Mouse (Mus musculus) cerebellum, adult 11 months (tissue): ENCODE measurements around the gene Sec24d.

ENCODE experiments used
- DNase-seq: peaks from one replicate; pipeline ENCODE4 v3.0.0; 2022

The Sec24d gene

DNA sequence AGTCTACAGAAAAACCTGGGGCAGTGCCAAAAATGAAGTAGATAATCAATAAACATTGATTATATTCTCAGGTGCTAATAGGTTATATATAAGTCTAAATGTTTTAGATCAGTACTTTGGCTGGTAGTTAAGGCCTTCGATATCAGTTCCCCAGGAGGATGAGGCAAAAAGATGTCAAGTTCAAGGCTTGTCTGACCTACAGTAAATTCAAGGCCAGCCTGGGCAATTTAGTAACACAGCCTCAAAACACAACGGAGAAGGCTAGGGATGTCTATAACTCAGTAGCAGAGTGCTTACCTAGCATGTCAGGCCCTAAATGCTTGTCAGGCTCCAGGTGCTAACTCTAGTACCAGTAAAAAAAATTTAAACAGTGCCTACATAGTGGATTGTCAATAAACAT, 34.3 kb downstream of the Sec24d start:
- DNase-seq, result no peak

DNA sequence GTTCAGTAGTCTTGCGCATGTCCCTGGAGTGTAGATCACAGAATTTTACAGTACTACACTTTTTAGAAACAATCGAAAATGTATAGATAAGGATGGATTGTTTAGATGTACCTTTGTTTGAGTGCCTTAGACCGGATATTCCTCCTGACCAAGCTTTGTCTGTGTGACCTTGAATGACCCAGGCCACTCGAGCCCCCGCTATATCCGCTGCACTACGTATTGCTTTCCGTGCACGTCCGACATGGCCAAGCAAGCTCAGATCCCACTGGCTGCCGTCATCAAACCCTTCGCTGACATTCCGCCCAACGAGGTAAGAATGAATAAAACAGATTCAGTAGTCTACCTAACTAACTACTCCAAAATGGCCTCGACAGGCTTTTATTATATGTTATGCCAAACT, 38.4 kb downstream of the Sec24d start:
- no peak for DNase-seq

DNA sequence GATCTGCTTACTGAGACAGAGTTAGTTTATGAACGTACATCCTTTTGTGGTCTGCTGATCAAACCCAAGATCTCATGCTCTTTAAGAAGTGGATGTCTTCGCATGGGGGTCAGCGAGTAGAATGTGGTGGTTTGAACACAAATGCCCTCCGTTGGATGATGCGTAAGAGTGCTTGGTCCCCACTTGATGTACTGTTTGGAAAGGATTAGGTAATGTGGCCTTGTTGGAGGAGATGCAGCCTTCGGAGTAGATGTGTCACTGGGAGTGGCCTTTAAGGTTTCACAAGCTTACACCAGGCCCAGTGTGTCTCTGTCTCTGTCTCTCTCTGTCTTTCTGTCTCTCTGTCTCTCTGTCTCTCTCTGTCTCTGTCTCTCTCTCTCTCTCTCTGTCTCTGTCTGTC, 40.2 kb downstream of the Sec24d start:
- no peak for DNase-seq

DNA sequence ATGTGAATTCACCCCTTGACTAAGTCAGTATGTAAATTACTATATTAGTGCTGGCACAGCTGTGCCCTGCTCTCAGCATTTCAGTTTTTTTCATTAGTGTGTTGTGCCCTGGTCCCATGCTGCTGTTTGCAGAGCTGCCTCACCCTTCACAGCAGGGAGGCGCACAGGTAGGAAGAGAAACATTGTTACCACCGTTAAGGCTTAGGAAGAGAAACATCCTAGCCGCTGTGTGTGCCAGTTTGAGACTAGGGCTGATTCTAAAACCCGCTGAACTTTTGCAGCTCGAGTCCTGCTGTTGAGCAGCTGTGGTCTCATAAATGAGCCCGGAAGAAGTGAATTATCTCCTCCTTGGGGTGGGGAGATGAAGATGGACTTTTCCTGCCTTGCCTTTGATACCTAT, 41.9 kb downstream of the Sec24d start:
- DNase-seq, result no peak

DNA sequence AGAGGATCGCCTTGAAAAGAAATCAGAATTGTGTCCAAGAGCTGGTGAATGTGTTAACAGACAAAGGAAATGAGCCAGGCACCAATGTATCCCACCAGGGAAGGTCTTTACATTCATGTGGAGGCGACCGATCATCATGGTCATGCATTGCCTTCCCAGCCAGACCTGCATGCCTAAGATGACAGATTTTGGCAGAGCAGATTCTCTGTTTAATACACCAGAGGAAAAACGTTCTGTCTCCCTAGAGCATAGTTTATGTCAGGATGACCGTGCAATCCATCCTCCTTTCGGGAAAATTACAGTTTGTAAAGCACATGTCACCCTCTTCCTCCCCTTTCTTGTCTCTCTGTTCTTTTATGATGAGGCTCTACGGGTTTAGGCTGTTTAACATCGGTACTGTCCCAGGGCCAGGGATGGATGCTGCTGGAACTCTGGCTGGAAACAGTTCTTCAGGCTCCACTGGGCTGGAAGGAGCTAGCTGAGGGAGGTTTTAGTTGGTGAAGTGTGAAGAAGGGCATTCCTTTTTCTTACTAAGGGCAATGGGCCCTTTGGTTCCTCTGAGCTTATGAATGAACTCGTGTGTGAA, 45.3 kb downstream of the Sec24d start:
- no peak for DNase-seq

DNA sequence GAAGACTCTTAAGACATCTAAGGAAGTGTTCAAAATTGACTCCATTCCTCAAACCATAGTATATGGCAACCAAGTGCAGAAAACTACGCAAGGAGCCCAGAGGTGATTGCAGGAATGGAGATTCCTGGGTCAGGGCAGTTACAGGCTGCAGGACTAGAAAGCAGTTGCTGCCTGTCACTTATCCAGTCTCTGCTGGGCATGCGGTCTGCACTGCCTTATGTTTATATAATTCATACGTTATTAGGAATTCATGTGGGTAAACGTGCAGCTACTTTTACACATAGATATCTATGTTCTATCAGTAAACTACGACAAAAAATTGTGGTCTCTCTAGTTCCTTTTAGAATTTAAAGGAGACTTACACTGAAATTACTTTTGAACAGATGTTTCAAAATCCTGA, 46.2 kb downstream of the Sec24d start:
- no peak for DNase-seq

DNA sequence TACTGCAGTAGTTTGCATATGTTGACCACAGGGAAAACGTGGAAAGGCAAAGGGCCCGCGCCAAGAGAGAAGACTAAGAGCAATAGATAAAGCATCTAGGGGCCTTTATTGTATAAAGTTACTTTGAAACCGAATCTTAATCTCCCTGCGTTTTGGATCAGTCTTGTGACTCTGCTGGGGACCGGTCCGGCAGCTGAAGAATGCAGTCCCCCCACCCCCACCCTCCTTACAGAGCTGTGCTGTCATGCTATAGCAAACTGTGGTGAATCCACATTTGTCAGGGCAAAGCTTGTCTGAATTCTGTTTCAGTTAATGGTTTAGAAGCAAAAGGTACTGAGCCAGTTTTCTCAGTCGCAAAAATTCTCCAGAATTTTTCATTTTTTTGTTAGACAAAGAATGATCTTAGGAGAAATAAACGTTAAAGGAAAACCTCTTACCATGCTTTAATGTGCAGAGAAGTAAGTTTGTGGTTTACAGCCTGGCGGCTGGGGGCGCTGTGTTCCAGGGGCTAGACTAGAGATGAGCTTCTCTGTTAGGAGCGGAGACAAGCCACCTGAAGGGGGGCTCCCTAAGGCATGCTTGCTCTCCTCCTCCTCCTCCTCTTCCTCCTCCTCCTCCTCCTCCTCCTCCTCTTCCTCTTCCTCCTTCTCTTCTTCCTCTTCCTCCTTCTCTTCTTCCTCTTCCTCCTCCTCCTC, 46.8 kb downstream of the Sec24d start:
- DNase-seq, result no peak

DNA sequence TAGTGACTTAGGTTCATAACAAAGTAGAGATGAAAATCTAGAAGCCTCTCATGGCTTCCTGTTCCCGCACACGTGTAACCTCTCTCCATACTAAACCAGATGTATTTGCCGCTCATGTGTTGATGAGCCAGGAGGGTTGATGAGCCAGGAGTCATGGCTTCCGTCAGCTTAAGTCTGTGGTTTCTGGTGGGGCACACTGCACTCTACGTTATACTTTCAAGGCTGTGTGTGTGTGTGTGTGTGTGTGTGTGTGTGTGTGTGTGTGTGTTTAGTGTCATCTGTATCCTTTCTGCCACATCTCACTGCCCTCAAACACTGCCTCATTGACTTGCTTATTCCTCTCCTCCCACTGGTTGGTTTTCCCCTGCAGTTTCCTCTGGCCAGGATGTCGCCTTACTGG, 48.8 kb downstream of the Sec24d start:
- DNase-seq, result no peak

DNA sequence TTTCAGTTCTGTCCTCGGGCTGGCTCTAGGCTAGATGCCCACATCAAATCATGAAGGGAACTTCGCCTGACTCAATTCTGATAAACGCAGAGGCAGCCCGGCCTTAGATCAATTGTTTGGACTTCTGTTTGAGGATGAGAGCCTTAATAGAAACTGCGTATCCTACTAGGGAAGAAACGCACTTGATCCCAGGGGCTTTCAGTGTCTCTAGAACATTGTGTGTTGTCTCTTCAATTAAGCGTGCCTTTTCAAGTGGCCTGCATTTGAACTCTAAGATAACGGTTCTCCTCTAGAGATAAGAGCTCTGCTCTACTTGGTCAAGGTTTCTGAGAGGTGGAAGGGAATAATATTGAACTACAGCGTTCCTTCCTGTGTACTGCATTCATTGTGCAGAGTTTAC, 49.8 kb downstream of the Sec24d start:
- DNase-seq, result no peak

DNA sequence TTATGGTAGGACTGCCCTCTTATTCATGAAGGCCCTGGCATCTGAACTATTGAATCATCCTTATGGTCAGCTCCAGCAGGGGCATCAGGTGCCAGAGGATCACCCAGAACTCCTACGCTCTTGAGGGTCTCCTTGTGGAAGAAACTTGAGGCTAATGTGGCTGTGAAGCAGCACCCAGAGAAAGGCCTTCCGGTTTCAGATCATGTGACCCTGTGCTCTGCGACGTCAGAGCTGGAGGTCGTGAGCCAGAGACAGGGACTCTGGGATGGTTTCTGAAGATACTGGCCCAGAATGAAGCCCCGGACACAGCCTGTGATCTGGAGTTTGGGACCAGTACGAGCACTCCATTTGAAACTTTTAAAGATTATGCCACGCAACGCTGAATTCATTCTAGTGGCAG, 53.1 kb downstream of the Sec24d start:
- no peak for DNase-seq

DNA sequence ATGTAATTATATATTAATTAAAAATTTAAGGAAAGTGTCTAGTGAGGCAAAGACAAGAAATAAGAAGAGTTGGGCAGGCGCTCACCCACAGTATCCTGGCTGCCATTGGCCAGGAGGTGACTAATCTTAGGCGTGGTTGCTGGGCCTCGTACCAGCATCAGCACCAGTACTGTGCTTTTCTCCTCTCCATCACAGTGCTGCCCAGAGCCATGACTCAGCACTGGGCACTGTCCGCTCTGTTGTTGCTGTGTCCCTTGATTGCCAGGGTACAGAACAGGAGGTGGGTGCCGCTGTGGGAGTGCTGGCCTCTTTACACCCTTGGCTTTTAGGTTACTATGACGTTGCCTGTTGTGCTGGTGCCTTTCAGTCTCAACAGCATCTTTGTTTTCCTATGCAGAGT, 54.4 kb downstream of the Sec24d start:
- peak; percentile 3 for DNase-seq

DNA sequence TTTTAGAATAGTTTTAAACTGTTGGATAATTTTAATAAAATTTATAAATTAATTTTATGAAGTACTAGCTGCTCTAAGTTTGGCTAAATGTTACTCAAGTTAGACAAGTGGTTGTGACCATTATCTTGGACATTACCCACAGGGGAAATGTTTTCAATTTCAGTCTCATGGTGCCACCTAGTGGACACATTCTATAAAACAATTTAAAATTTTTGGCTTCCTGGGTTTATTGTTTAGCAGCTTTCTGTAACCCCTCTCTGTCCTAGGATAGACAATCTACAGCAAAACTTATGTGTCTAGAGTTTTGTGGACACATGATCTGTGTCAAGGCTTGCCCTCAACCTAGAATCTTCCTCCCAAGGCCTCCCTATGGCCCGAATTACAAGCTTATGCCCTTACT, 54.9 kb downstream of the Sec24d start:
- DNase-seq, result peak; percentile 1

DNA sequence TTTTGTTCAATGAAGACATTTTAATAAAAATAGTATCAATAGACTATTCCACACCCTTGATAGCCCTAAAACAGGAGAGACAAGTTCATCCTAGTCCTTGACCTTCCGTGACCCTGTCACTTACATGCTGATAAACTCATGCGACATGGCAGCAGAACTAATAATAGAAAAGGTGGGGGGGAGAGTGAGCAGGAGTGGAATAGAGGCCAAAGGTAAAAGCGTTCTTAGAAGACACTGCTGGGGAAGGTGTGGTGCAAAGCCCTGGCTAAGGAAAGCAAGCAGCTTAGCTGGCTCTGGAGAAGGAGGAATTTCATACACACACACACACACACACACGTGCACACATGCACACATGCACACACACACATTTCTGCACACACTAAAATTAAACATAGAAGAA, 57.1 kb downstream of the Sec24d start:
- DNase-seq, result no peak

DNA sequence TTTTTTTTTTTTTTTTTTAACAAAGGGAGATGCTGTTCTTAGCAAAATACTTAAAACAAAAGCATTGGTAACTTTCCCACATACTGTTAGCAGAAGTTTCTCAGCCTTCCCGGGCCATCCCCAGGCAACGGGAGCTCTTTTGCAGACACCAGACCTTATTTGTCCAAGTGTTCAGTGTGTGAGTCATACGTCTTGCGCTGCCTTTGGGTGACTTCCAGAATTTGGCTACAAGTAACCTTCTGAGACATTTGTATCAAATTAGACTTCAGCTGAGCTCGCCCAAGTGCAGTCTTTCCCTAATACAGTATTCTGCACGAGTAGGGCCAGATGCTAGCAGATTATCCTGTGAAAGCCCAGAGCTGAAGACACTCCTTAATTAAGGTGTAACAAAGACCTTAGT, 62.0 kb downstream of the Sec24d start:
- DNase-seq, result no peak

DNA sequence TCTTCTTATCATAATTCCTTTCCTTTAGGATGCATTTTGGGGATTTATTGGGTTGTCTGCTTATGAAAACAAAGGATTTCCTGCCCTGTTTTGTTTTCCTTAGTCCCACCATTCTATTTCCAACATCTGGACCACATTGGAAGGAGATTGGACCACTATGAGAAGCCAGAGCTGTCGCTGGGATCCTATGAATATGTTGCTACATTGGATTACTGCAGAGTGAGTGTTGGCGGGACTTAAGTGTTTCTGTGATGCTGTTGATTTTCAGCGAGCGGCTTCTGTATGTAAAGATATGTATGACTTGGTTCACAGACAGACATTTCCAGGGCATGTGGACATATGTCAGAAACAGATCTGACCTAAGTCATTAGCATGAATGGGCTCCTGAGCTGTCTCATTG, 63.0 kb downstream of the Sec24d start:
- DNase-seq, result no peak

DNA sequence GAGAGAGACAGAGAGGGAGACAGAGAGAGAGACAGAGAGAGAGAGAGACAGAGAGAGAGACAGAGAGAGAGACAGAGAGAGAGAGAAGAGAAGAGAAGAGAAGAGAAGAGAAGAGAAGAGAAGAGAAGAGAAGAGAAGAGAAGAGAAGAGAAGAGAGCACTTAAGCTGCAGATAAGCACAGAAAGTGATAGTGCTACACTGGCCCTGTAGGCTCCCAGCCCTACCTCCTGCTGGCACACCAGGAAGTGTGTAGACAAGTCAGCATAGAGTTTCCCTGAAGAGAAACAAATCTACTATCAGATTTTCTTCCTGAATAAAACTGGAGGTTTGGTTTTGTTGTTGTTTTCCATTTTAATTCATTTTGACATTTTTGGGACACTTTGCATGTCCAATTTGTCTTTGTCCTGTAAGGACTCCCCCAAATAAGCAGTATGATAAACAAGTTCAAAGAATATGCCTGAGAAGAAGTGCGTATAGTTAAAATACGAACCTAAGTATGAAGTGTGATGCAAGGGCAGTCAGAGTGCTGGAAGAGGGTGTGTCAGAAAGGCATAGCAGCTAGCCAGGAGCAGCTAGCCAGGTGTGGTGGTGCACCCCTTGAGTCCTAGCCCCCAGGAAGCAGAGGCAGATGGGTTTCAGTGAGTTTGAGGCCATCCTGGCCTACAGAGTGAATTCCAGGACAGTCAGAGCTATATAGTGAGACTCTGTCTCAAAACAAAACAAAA, 65.2 kb downstream of the Sec24d start:
- no peak for DNase-seq

DNA sequence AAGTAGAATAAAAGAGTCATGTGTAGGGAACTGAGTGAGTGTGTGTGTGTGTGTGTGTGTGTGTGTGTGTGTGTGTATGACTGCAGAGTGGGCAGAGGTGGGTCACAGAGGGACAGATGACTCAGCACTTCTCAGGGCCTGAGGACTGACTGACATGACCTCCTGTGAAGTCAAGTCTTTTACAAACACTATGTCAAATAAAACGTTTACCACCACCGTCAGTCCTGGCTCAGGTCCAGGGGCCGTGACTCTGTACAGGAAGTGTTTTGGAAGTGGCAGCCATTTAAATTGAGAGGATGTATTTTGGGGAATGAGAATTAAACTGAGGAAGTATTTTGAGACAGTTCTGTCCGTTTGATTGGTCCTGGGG, 65.8 kb downstream of the Sec24d start:
- no peak for DNase-seq

DNA sequence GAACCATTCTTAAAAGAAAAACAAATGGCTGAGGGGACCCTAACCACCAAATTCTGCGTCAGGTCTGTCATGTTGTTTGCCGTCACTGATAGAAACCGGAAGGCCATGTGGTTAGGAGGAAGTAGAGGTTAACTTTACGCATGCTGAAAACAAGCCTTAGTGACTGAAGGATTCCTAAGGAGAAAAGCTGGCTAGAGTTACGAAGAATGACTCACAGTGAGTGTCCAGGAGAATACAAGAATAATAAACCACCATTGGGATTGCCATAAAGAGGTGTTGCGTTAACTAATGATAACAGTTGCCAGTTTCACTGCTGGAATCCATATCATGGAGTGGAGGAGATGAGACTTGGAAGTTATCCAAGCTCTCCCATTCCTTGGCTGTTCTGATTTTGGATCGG, 67.7 kb downstream of the Sec24d start:
- DNase-seq, result no peak

DNA sequence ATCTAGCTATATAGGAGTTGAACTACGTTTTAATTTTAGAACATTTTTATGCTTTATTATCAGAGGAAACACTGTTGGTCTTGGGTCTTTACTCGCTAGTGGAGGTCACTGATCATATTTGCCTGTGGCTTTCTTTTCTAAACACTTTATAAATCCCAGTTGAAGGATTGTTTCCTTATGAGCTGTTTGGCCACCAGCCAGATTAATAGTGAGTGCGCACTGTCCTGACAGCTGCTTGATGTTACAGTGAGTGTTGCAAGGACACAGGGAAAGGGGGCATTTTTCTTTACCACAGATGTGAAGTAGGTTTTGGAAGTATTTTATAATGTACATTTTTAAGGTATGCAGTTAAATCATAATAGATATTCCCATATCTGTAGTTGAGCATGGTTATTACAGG, 68.2 kb downstream of the Sec24d start:
- DNase-seq, result no peak

DNA sequence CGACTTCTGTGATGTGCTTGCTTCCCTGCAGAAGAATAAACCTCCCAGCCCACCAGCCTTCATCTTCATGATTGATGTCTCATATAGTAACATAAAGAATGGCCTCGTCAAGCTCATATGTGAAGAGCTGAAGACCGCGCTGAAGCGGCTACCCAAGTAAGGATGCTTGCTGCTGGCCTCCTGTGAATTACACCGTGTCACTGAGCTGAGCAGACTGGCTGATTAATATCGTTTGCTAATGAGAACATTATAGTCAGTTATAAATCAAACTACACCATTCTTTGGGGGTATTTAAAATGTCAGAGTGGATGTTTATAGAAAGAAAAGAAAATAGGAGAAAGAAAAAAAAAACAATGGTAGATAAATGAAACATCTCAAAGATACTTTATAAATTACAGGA, 69.2 kb downstream of the Sec24d start:
- DNase-seq, result no peak

DNA sequence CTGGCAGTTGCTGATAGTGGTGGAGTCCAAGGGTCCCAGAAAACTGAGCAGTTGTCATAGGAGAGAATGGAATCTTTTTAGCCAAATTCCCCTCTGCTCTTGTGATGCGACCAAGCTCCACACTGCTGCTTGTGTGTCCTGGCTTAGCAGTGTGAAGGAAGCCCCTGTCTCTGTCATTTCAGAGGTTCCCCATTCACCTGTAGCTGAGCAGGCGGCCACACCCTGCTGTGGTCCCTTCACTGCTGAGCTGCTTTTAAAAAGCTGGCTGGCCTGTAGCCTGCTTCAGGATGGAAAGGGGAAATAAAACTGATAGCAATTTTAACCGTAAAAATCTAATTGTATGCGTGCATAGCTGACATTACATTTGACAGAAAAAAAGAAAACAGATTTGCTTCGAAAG, 69.7 kb downstream of the Sec24d start:
- no peak for DNase-seq

DNA sequence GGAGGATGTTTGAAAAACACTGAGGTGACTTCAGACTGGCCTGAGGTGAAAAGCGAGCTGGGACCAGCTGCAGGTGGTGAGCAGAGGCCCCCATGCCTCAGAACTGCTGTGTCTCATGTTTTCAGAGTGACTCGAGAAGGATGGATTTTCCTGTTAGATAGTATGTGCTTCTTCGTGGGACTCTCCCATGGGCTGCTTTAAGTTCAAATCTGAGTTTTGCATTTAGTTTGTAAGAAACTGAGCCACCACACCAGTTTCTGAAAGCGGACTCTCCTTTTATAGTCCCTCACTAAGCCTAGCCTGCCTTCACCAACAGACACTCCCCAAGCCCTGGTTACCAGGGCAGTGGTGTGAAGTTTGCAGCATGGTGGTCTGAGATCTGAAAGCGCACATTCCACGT, 70.6 kb downstream of the Sec24d start:
- DNase-seq, result no peak

DNA sequence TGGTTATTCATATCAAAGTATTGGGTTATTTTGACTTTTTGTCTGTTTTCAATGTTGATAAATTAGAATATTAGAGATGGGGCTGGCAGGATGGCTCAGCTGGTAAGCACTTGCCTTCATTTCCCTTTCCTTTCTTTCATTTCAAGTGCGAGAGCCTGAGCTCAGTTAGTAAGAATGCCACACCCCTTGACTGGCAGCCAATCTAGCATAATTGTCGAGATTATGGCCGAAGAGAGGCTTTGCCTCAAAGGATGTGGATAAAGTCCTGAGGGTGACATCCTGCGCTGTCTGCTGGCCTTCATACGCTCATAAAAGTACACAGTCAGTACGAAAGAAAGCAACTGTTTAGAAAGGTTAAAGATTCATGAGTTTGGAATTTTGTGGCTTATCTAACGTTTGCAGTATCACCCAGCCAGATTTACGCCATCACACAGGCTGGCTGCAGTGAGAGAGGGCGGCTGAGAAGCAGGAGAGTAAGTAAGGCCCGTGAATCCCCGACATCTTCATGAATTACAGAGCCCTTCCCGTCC, 71.5 kb downstream of the Sec24d start:
- no peak for DNase-seq

DNA sequence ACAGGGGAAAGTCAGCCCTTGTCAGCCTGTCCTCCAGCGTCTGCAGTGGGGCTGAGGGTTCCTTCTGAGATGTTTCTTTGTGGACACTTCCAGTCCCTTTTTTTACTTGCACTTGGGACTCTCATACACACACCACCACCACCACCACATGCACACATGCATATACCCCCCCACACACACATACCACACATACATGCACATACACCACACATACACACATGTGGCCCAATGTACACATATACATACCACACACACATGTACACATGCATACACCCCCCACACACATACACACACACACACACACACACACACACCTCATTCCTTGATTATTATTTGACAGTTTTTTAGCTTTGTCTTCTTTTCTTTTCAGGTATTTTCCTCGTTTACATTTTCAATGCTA, 73.8 kb downstream of the Sec24d start:
- DNase-seq, result no peak

DNA sequence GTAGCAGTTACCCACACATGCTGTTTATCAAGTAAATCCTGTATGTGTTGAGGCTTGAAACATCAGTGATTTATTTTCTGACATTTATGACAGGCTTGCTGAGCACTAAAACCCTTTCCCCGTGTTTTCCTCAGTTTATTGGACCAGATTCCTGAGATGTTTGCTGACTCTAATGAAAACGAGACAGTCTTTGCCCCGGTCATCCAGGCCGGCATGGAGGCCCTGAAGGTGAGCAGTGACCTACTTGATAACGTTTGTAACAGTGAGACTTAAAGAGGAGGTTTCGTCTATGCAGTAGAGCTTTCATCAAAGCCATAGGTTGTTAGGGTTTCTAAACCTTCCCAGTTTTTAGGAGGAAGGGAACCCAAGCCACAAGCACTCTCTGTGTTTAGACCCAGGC, 76.4 kb downstream of the Sec24d start:
- no peak for DNase-seq
